Mouse (Mus musculus) stomach, embryonic 16.5 days (tissue): Measurements from ENCODE around the gene Bhlhe40. TPM values are rescaled to one million over a fixed set of nuclear protein-coding genes. Genes with fewer than 3 reads are reported as not detected.

Experiments used
- ATAC-seq: fragments of 200-750 bp; cut with Nextera tagmentation; 2 replicates; pipeline ENCODE4 v1.8.0; 2017; ENCODE audit warnings: moderate number of reproducible peaks, moderate TSS enrichment; ENCODE audit not compliant: insufficient read depth, low FRiP score
- H3K27ac ChIP-seq: fragments of 300-500 bp; sonication (generic); 2 replicates; pipeline ENCODE4 v1.5.1; 2014; ENCODE audit warnings: low read length
- H3K27me3 ChIP-seq: fragments of 300-500 bp; sonication (generic); 2 replicates; pipeline ENCODE4 v1.6.1; 2014; ENCODE audit warnings: low read length, control low read depth, mixed read lengths; ENCODE audit not compliant: control insufficient read depth, insufficient read depth
- H3K36me3 ChIP-seq: fragments of 300-500 bp; sonication (generic); 2 replicates; pipeline ENCODE4 v1.6.1; 2014; ENCODE audit warnings: low read length; ENCODE audit not compliant: control insufficient read depth, insufficient read depth
- H3K4me1 ChIP-seq: fragments of 300-500 bp; sonication (generic); 2 replicates; pipeline ENCODE4 v1.6.1; 2014; ENCODE audit warnings: low read length, control low read depth, mixed read lengths; ENCODE audit not compliant: control insufficient read depth, insufficient read depth
- H3K4me2 ChIP-seq: fragments of 300-500 bp; sonication (generic); 2 replicates; pipeline ENCODE4 v1.6.1; 2014; ENCODE audit warnings: low read depth, low read length, mixed read lengths
- H3K4me3 ChIP-seq: fragments of 300-500 bp; sonication (generic); replicated peaks from 2 replicates; pipeline ENCODE4 v1.5.1; 2014; ENCODE audit warnings: mild to moderate bottlenecking, low read length
- H3K9ac ChIP-seq: fragments of 300-500 bp; sonication (generic); 2 replicates; pipeline ENCODE4 v1.6.1; 2014; ENCODE audit warnings: low read length
- H3K9me3 ChIP-seq: fragments of 300-500 bp; sonication (generic); replicated peaks from 2 replicates; pipeline ENCODE4 v1.6.1; 2016; ENCODE audit warnings: low read length, control low read depth; ENCODE audit not compliant: control insufficient read depth
- WGBS: fragments of 180-500 bp; shearing (Covaris S2); extraction: QIAGEN DNeasy Blood & Tissue Kit; methylation state at CpG from one replicate; pipeline ENCODE4 v1.1.7; 2014; 5-methylcytosine and 5-hydroxymethylcytosine counted together
- polyA plus RNA-seq: library from polyadenylated mRNA; unstranded; fragments of >200 nt; fragmentation: Nextera tagmentation; extraction: Ambion mirVana; gene quantifications from 2 replicates; pipeline ENCODE4 v1.2.1, GENCODE M21; 2015

The Bhlhe40 gene
- polyA plus RNA-seq, 1 experiment from 2014 or later = 39.6 TPM

- H3K9ac ChIP-seq = no peak overlapping the region
- no peaks in the 10 kb centered on the region for H3K9me3 ChIP-seq
- no peak overlapping the region; the same call in 1 of the 2 replicates for H3K27ac ChIP-seq
- ATAC-seq = peak; percentile 54; the same call in 1 of the 2 replicates
- H3K36me3 ChIP-seq = no peaks in the 10 kb centered on the region
- peaks cover 9% of the 10 kb centered on the region for H3K4me1 ChIP-seq
- no peak overlapping the region for H3K4me2 ChIP-seq
- 49% methylated on average over 7 of the region's 7 CpGs for WGBS
- H3K27me3 ChIP-seq = no peaks in the 10 kb centered on the region
- no peak overlapping the region for H3K4me3 ChIP-seq
Observed at GRCm38 (mm10) chr6:108713175-108713974, 52.9 kb downstream of the Bhlhe40 start.

Other genes starting within 250 kb of the Bhlhe40 start
- 92.3 and 94.1 TPM in 2 replicates for gene Arl8b, start 122.5 kb downstream of the Bhlhe40 start, polyA plus RNA-seq
- gene Edem1, start 168.0 kb downstream of the Bhlhe40 start, polyA plus RNA-seq = 34.2 and 49.0 TPM in 2 replicates